Mouse (Mus musculus): ENCODE data around the gene Defb36.

GRCm38 (mm10) chr2:152608719-152609118 is 4.6 kb downstream of the Defb36 start:
- TF ChIP-seq MYOD1 (IDR thresholded peaks at IDR 0.05; ENCODE audit: control insufficient read depth in 1 of 3, insufficient read length in 2 of 3, low read depth in 2 of 3): no peak
- no peak for TF ChIP-seq POLR2A (IDR thresholded peaks at IDR 0.05; ENCODE audit: insufficient read length, low read depth)
- TF ChIP-seq POLR2AphosphoS2 (IDR thresholded peaks at IDR 0.05; ENCODE audit: insufficient read length, low read depth): no peak
- no peak for TF ChIP-seq USF1 (IDR thresholded peaks at IDR 0.05; ENCODE audit: low read depth)
- no peak for TF ChIP-seq E2F4 (IDR thresholded peaks at IDR 0.05; ENCODE audit: insufficient read depth)
- no peak for TF ChIP-seq MAX (IDR thresholded peaks at IDR 0.05; ENCODE audit: low read depth)
- no peak for TF ChIP-seq TCF12 (IDR thresholded peaks at IDR 0.05; ENCODE audit: insufficient read depth, poor library complexity, severe bottlenecking)

All from myocyte (in vitro differentiated cells).